Mouse (Mus musculus) c-Kit-positive CD71-positive TER-119-positive erythroid progenitor cells, embryonic 14.5 days (primary cell): ENCODE results near the gene Otx2.

Experiments
- DNase-seq: peaks from one replicate; pipeline ENCODE4 v3.0.0-alpha.2; 2013; ENCODE audit warnings: low spot score

Gene Otx2

DNA sequence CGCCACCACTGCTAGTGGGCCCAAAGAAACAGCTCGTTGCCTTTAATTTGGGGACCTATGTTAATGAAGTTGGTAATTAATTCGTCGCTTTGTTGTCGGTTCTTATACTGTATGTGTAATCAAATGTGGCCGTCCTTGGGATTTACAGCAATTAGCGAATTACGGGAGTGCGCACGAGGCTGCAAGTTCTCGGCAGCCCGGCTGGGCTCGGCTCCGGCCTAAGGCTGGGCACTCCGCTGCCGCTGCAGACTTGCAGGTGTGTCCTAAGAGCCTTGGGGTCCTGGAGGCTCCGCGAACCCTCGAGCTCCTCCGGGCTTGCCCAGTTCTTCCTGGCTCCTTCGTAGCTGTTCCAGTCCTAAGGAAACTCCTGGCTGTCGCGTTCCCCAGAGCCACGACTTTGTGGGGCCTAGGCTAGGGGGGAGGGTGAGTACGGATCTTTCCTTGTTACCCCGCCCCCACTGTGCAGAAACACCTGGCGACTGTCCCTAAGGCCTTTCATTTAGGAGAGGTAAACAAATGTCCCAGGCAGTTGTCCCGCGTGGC lies 4.8 kb downstream of the Otx2 start:
- no peak for DNase-seq

DNA sequence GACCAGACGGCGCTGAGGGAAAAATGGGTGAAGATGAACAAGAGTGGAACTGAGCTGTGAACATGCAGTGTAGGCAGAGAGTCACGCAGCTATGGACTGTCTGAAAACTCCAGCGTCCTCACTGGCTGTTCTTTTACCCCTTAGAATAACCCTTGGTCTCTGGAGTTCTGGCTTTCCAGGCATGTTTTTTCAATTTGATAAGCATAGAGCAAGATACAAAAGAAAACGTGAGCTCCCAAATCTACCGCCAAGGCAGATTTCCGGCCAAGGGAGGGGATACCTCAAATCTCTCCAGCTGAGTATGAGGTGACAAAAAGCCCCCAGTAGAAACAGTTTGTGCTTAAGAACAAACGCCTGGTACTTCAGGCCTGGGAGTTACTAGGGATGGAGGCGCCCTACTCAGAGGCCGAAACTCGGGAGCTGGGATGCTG lies 5.6 kb downstream of the Otx2 start:
- no peak for DNase-seq

DNA sequence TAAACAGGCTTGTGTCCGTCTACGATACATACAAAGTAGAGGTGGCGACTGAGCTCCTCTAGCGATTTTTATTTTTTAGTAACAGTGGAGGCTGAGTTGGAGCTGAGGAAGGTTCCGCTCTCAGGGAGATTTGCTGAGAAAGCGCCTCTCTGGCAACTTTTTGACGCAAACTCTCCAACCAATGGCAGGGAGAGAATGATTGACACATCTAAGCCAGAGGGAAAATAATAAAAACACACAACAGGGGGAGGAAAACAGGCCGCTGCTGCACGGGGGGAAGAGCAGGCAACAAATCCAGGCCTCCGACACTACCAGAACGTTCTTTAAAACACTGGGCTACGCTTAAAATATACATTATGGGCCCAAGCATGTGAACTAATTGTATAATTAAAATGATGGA lies 6.2 kb downstream of the Otx2 start:
- DNase-seq, result no peak

DNA sequence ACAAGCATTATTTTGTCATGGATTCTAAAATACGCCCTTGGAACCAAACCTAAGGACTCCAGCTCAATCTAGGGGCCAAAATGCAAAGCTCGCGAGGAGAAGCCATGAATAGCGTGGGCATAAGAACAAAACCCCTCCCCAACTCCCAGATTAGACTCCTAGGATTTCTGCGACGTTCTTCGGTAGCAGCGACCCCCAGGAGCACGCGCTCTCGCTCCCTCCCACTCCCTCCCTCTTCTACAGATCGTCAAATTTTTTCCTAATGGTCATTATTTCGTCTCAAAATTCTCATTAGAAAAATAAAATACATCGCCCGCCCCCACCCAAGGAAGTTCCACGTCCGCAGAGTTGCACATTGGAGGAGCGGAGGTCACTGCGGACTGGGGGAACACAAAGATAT lies 6.8 kb downstream of the Otx2 start:
- no peak for DNase-seq

DNA sequence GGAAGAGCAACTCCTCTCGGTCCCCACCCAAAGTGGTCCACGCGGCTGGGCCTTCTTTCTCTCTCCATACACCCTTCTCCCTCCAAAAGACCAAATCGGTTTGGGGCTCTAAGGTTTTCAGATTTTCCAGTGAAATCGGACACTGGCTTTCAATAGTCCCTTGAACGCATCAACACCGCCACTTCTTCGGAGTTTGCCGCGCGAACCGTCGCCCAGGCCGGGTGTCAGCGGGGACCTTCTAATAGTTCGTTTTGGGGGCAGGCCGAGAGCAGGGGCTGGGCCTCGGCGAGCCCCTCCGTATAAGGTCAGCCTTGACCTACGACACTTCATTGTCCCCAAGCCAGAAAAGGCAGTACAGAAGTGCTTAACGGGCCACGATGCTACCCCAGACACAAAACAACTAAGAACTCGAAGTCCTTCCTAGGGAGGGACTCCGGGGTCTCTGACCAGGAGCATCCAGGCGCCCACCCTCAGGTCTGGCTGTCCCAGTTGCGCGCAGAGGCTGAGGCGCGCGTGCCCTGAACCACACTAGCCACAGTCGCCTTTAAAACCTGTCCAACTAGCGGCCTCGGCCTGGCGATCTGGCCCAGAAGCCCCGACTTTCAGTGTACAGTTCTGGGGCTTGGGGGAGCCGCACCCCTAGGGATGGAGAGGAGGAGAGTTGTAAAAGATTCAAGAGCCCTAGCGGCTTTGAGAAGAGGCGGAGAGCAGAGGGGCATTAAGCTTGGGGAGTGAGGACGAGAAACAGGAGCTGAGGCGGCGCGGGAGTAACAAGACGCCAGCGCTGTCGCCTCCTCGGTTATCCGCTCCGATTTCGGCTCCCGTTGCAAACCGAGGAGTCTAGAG lies 7.6 kb downstream of the Otx2 start:
- DNase-seq, result no peak

DNA sequence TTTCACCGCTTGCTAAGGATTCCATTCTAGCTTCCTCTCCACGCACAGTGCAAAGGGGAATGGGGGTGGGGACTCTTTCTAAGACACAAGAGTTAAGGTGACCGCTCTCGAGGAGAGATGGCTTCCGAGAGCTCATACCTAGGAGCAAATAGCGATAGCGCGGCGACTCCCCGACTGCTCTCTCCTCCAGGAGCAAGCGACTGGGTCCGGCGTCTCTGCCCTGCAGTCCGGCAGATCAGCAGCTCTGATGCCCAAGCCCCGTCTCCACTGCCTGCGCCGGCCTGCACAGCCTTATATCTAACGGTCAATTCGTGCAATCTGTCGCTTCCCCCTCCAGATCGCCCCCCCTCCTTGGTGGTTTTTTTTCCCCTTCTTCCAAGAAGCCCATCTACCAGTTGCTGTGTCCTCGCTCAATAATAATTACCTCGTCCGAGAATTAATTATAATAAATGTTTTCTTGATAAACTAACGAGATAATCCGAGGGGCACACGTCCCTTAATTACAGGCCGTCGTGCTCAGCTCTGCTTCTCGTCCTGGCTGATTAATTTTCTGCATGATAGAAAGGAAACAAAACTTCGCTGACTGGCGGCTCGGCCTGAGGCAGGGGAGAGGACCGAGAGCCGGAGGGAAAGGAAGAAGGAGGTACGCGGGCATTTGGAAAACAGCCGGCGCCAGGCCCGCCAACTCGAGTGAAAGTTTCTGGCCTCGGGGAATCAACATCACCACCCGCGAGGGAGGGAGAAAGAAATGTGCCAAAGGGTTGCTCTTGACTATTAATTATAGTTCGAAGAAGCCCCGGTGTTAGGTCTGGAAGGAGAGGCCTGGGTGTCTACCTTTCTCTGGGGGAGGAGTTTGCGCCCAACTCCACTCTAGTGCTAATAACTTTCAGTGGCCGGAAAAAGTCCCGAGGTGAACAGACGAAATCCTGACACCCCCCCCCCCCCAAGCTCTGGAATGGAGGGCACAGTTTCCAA lies 8.5 kb downstream of the Otx2 start:
- DNase-seq, result no peak

DNA sequence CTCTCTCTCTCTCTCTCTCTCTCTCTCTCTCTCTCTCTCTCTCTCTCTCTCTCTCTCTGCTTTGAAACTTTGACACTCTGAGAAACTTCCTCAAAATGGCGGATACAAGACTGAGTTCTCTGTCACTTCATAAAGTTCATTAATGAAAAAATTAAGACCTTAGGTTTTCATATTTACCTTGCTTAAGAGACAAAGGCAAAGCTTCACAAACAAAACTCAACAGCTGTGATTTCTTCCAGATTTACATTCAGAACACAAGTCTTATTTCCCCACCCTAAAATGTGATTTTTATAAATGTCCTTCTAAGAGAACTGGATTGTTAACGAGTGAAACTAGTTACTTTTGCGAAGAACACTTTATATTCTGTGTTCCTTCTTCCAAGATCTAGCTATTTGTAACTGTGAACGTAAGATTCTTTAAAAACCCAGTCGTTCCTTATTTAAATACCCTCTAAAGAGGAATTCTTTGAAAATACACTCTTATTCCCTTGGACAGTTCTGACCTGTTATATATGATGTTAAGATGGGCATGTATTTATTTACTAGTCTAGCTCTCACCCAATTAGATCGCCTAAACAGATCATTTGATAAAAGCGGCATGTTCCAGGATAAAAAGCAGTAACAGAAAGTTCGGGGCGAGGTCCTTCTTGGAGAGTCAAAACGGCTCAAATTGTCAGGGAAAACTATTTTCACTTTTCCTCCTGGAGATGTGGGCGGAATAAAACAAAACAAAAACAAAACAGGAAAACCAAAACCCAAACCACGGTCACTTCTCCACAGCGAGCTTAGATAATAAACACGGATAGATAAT lies 9.4 kb downstream of the Otx2 start:
- DNase-seq, result no peak

DNA sequence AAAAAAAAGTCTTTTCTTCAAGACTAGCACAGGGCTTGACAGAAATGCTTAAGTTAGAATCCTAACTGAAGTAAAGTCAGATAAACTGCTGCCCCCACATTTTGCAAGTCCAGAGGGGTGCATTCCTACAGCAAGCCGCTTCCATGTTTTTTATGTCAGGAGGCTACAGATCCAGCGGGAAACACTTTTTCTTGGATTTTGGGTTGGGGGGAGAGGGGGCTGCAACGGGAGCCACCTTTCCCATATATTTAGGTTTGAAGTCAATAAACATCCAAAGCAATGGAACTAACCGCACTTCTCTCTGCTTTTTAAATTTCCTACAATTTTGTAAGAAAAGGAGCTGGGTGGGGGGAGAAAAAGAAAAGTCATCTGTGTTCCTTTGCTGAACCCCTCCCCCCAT lies 10.1 kb downstream of the Otx2 start:
- DNase-seq, result no peak

DNA sequence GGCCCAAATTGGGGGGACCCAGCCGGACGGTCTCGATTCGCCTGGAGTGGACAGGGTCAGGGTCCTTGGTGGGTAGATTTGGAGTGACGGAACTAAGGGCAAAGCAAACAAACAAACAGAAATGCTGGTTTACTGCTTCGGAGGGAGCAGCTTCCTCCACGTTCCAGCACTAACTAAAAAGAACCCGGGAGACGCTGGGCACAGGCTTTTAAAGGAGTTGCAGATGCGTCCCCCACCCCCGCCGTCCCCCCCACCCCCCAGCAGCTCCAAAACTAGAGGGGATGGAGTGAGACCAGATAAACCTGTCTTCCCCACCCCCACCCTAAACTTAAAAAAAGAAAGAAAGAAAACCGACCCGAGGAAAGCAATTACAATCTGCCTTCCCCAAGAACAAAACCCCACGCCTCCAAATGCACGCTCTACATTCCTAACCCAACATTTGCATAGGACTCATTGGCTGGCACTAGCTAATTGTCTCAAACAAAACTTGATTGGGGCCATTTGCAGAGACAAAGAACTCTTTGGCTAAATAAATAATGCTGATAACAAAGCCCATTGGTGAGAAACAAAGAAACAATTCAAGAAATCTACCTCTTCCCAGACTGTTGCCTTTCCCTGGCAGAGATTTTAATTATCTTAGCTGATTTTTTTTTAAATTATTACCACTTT lies 10.9 kb downstream of the Otx2 start:
- DNase-seq, result no peak

DNA sequence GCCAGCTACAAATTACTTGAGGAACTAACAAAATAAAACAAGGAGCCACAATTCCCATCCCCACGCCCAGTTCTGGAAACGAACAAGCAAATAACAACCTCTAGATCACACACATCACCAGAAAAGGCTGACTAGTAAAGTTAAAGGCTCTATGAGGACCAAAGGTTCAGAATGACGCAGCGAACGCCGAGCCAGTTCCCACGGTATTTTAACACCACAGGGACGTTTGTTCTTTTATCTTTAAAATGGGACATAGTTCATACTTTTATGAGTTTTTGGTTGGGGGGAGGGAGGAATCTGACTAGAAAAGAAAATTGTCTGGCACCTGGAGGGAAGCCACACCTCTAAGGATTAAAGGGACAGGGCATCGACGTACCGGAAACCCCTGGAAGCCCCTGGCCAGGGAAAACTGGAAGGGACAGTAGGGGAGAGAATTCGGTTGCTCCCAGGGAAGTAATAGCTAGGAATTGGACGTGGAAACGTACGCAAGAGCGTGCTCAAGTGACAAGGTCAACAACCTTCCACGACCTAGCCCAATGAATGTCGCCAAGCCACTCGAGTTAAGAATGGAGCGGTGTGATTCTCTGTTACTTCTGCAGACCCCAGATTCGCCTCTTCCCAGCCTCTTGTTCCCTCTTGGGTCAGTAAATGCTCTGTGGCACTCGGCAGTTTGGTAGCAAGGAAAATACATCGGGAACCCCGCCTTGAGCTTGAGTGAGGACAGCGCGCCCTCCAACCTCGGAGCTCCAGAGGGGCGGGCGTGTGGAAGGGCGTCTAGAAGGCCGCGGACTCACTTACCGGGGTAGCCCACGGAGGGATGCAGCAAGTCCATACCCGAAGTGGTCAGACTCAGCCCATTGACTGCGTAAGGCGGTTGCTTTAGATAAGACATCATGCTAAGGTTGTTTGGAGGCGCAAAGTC lies 11.7 kb downstream of the Otx2 start:
- DNase-seq, result no peak

DNA sequence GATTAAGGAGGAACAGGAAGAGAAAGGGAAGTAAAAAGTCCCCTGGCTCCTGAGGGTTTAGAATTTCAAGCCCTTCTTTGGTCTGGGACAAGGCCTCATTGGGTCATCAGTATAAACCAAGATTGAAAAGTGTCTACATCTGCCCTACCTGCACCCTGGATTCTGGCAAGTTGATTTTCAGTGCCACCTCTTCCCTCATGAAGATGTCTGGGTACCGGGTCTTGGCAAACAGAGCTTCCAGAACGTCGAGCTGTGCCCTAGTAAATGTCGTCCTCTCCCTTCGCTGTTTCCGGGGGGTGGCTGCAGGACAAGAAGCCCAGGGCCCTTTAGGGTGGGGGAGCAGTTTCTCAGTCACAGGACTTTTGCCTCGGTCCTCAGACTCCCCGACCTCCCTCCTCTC lies 12.5 kb downstream of the Otx2 start:
- no peak for DNase-seq

DNA sequence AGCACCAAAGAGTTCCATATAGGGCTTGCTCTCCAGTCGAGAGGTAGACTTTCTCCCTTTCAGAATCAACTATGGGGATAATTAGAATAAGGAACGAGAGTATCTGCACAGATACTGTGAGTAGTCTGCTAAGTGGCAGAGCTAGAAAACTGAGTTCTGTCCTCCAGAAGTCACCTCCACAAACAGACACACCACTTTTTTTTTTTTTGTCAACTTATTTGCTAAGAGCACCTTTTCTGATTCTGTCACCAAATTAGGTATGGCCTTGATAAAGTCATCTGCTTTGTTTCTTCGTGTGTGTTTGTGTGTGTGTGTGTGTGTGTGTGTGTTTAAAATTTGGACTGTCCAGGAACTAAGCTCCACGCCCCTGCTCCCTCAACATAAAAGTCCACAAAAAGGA lies 13.0 kb downstream of the Otx2 start:
- DNase-seq, result no peak

DNA sequence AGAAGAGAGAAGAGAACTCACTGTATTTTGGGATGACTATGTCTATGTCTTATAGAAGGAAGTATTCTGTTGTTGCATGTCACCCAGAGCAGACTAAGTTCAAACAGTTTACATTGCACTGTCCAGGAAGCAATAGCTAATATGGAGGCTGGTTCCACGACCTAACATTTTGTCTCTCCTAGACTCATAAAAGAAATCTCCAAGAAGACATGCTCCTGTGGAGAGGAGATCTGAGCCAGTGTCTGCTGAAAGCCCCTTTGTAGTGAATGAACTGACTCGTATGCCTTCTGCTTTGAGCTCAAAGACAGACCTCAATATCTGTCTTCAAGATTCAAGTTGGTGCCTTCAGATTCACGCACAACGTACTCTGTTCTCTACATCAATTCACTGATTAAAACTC lies 14.0 kb downstream of the Otx2 start:
- no peak for DNase-seq

DNA sequence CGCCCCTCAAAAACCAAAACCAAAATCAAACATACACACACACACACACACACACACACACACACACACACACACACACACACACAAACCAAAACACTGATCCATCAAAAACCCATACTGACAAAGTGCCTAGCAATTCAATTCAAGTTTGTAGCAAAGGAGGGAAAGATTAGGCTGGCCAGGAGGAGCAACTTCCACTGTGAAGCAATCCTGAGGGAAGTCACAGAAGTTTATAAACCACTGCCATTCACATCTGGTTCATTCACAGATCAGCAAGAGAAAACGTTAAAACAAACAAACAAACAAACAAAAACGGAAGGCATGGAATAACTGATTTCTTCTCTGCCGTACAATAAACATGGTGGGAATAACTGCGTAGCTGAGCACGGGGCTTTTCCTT lies 16.4 kb downstream of the Otx2 start:
- DNase-seq, result no peak

DNA sequence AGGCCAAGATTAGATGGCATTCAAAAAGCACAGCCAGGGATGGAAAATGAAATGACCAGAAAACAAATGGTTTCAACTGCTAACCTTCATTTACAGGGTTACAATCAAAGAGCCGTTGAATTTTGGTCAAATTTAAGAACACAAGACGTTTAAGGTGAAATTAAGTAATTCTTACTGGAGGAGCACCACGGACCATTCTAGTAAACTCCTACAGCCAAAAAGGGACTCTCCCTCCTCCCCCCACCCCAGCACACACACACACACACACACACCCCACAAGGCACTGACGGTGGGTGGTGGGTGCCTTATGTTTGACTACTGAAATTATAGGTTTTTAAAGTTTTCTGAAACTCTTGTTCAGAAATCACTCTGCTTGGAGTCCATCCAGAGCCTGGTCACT lies 16.9 kb downstream of the Otx2 start:
- no peak for DNase-seq

DNA sequence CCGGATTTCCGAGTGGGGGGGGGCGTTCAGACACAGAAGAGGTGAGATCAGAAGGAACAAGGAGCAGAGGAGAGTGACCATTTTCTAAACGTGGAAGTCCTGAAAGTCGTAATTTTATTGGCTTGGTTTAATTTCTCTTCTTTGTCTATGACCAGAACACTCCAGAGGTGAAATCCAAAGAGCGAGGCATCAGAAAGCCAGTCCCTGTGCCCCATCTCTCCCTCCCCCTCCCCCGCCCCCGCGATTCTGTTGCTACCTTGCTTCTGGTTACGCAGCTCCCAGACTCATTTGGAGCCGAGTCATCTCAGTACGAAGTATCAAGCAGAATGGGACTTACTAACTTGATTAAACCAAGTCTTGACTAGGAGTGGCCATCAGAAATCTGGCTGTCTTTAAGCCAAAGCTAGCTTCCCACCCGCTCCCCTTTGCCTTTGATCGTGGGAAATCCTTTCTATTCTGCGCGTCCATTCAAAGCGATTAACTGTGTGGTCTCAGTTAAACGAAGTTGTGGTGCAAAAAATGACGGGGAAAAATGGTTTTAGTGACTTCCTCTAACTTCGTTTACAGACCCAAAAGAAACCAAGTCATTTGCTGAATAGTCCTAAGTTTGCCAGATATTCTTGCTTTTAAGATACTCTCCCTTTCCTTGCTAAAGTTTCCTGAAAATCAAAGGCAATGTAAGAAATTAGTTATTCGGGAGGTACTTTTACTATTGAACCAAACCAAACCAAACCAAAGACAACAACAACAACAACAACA lies 17.6 kb downstream of the Otx2 start:
- DNase-seq, result no peak

DNA sequence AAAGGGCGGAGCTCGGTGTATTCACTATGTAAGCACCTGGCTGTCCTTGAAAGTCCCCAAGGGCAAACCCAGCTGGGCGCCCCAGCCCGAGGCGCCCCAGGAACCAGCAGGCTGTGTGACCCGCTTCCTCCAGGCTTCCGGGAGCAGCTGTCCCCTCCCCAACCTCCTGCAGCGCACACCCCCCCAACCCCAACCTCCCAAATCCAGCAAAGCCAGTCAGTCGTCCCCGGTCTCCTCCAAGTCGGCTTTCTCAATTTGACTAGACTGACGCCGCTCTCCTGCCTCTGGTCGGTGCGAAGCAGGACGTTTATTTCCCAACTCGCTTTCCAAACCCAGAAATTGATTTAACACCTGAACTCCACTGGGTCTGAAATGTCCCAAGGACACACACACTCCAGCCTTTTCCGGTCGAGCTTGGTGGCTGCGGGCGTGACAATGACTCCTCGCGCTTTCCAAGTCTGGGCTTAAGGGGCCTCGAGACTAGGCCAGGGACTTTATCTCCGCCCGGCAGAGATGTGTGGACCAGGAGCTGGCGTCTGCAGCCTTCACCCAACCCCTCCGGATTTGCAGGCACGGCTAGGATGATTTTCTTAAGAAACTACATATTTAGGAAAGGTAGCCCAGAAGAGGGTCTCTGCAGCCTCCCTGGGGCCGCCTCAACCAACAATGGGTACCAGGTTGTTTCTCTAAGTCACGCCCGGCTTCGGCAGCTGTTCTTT lies 18.4 kb downstream of the Otx2 start:
- DNase-seq, result no peak

DNA sequence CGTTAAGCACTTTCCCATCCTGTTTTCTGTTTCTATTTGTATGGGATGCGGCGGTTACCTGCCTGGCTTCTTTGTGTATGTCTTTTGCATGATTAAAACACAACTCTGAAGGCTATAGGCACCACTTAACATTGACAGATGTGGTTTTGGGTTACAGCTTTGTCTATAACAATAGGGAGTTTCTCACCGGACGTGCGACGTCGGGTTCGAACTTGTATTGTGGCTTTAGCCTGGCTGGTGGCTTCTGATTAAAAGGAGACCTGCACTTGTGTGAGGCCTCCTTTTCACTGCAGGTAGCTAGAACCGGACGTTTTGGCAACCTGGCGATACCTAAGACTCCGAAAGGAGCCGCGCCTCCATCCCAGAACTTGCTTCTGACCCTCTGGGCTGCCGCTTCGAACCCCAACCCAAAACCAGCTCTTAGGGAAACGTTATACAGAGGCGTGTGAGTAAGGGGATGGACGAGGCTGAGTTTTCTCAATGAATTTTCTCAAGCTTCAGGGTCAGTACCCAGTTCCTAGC lies 19.0 kb downstream of the Otx2 start:
- no peak for DNase-seq
